Mouse (Mus musculus) CD4-positive, CD25-positive, alpha-beta regulatory T cell, adult 4 months (primary cell): ENCODE data around the gene Pdp2. TPM values are rescaled to one million over a fixed set of nuclear protein-coding genes. Genes with fewer than 3 reads are reported as not detected.

ENCODE experiments used
- ATAC-seq: one replicate; pipeline ENCODE4 v1.8.0; 2017
- polyA plus RNA-seq, 2 experiments: library from polyadenylated mRNA; unstranded; fragments of 100-300 nt; shearing (Covaris generic); gene quantifications; one replicate each; pipeline ENCODE4 v1.2.1; 2017

Gene Pdp2
- polyA plus RNA-seq, 2 experiments from 2014 or later: 21.4 to 28.3 TPM

- ATAC-seq: no peak
Observed at GRCm38 (mm10) chr8:104598496-104598895, 7.2 kb downstream of the Pdp2 start.

- ATAC-seq: no peak
Observed at GRCm38 (mm10) chr8:104601386-104601785, 10.1 kb downstream of the Pdp2 start.

- ATAC-seq: no peak
Observed at GRCm38 (mm10) chr8:104601941-104602371, 10.7 kb downstream of the Pdp2 start.

GRCm38 (mm10) chr8:104602468-104603244 is 11.4 kb downstream of the Pdp2 start:
- ATAC-seq: peak; percentile 97

GRCm38 (mm10) chr8:104603245-104603593 is 12.0 kb downstream of the Pdp2 start:
- no peak for ATAC-seq

GRCm38 (mm10) chr8:104606329-104606728 is 15.1 kb downstream of the Pdp2 start:
- no peak for ATAC-seq

- no peak for ATAC-seq
Observed at GRCm38 (mm10) chr8:104607944-104608343, 16.7 kb downstream of the Pdp2 start.

- no peak for ATAC-seq
Observed at GRCm38 (mm10) chr8:104609222-104609621, 18.0 kb downstream of the Pdp2 start.

GRCm38 (mm10) chr8:104610185-104610766 is 19.0 kb downstream of the Pdp2 start:
- ATAC-seq: no peak

- ATAC-seq: no peak
Observed at GRCm38 (mm10) chr8:104611613-104612012, 20.4 kb downstream of the Pdp2 start.

GRCm38 (mm10) chr8:104613119-104613518 is 21.9 kb downstream of the Pdp2 start:
- ATAC-seq: no peak

- no peak for ATAC-seq
Observed at GRCm38 (mm10) chr8:104620765-104621164, 29.5 kb downstream of the Pdp2 start.

- no peak for ATAC-seq
Observed at GRCm38 (mm10) chr8:104624161-104624560, 32.9 kb downstream of the Pdp2 start, which contains the start of gene Cdh16. TSS of gene Cdh16 (minus strand) at chr8:104624396.

- ATAC-seq: no peak
Observed at GRCm38 (mm10) chr8:104627065-104627740, 36.0 kb downstream of the Pdp2 start.

GRCm38 (mm10) chr8:104628402-104628801 is 37.2 kb downstream of the Pdp2 start:
- no peak for ATAC-seq

GRCm38 (mm10) chr8:104629306-104630110 is 38.3 kb downstream of the Pdp2 start:
- ATAC-seq: no peak

- no peak for ATAC-seq
Observed at GRCm38 (mm10) chr8:104630111-104630479, 38.8 kb downstream of the Pdp2 start.

GRCm38 (mm10) chr8:104630574-104630973 is 39.3 kb downstream of the Pdp2 start:
- peak; percentile 12 for ATAC-seq

GRCm38 (mm10) chr8:104630981-104631663 is 39.9 kb downstream of the Pdp2 start, which contains the start of gene Rrad:
TSS of gene Rrad (minus strand) at chr8:104631327.
- peak; percentile 89 for ATAC-seq

- peak; percentile 10 for ATAC-seq
Observed at GRCm38 (mm10) chr8:104631975-104632374, 40.7 kb downstream of the Pdp2 start.

- ATAC-seq: peak; percentile 12
Observed at GRCm38 (mm10) chr8:104632486-104632885, 41.2 kb downstream of the Pdp2 start.

- ATAC-seq: no peak
Observed at GRCm38 (mm10) chr8:104633156-104633744, 42.0 kb downstream of the Pdp2 start.
